Mouse (Mus musculus): ENCODE data around the gene Snx29.
A peak's percentile ranks its signal among the peaks of the same experiment; 100 is the strongest.

Snx29 gene

DNA sequence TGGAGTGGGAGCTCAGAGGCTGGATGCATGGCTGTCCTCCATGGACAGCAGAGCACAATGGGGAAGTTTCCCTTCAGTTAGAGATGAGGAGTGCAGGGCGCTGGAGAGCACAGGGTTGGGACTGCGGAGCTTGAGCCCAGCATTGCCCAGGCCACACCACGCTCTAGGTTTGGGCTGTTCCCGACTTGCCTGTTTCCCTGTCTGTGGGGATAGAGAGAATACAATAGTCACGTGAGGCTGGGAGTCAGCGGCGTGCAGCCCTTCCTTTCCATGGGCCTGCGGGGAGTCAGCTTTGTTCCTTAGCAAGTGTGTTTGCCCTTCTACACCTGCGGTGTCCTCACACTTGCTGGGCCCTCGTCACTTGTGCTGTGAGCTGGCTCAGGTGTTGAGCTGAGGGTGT, 37.2 kb downstream of the Snx29 start:
- DNase-seq (ENCODE audit: low read depth, low spot score): peak; percentile 90

DNA sequence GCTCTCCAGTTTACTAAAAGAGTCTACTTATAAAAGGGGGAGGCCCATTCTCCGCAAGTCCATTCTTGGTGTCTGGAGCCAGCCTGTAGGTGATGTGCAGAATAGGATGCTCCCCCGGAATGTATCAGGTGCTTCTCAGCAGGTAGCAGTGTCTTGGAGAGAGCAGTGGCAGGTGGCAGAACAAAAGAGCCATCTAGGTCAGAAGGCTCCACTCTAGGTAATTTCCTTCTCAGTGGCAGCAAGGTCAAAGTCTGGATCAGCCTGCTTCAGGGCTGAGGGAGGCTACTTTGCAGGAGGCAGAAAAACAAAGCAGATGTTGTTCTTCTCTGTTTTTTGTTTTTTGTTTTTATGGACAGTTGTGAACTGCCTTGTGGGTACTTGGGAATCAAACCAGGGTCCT, 37.9 kb downstream of the Snx29 start:
- DNase-seq (ENCODE audit: low read depth, low spot score): peak; percentile 87

DNA sequence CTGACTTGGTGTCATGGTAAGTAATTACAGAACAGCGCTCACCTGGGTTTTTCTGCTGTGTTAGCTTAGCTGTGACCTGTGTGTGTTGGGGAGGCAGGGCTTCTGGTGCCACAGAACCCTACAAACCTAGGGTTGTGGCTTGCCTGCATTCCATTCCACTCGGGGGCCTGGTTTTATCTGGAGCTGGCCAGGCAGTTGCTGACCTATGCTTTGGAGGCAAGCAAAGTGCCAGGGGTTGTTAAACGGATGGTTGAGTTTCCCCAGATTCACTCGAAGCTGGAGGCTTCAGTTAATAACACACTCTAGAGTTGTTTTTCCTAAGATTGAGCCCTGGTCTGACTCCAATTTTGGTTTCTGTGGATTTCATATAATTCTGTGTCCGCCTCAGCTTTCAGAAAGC, 42.9 kb downstream of the Snx29 start:
- DNase-seq (ENCODE audit: low read depth, low spot score): no peak

DNA sequence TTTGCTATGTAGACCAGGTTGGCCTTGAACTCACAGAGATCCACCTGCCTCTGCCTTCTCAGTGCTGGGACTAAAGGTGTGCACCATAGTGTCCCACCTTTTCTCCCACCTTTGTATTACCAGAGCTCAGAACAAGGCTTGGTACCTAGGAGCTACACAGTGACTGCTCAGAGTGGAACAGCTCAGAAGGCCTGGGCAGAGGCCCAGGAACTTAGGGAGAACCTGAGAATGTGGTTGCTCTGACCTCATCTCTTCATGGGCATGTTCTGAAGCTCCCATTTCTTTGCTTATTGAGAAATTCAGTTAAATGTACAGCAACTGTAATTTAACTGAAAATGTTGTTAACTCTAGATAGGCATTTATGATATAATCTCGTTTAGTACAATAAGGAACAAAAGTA, 44.1 kb downstream of the Snx29 start:
- no peak for DNase-seq (ENCODE audit: low read depth, low spot score)

DNA sequence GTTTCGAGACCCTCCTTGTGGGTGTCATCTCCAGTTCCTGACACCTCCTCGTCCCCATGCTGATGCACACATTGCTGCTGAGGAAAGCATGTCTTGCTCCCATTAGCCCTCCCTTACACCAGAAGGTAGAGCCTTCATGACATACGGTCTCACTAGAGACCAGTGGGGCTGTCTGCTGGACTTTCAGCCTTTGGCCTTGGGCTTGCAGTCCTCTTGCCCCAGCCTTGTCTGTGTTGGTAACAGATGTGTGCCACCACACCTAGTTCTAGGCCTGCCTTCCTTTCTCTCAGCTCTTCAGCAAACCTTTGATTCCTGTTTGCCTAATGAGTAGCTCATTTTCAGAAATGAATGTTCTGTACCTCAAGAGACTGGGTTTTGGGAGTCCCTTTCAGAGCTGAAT, 45.7 kb downstream of the Snx29 start:
- no peak for DNase-seq (ENCODE audit: low read depth, low spot score)

DNA sequence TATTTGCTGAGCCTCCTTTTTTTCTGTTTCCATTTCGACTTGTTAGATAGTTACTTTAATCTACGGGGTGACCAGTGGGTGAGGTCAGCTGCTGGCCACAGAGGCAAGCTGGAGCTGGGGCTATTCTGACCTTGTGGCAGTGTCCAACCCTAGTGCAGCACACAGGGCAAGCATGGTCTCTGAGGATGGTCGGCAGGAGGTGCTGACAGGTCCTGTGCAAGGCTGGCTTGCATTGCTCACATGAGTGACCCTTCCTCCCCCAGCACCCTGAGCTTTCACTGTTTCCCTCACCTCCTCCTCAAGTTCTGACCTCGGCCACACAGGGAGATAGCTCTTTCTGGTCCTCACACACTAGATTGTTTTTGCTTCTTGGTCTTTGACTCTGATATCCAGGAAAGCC, 46.5 kb downstream of the Snx29 start:
- DNase-seq (ENCODE audit: low read depth, low spot score): no peak

DNA sequence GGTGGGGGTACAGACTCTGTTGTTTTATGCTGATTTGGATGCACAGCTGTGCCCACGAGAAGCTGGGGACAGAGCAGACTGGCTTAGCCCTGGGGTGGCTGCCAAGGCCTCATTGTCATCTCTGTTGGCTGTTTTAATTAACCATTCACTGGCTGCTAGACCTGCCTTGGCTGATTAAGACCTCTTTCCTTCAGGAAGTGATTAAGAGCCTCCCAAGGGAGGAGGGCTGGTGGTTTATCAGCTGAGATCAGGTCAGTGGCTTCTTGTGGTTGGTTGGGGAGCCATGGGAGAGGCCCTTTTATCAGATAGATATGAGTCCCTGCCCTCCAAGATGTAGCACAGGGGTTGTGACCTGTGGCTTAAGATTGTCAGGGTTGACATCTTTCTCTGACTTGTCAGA, 46.9 kb downstream of the Snx29 start:
- DNase-seq (ENCODE audit: low read depth, low spot score): no peak

DNA sequence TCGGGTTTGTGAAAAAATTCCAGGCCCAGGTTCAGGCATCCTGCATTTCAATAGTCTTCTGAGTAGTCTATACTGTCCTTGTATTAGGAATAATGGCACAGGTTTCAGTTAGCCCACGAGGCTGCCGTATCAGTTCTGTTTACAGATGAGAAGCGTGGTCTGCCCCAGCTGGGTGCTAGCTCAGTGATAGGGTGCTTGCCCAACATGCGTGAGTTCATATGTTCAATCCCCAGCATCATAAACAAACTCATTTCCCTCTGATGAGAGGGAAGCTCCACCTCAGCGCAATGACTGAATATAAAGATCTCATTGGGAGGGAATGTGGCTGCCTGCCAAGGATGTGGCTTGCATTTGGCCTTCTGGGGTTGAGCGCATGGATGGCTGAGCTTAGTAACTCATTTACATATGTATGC, 47.4 kb downstream of the Snx29 start:
- no peak for DNase-seq (ENCODE audit: low read depth, low spot score)

DNA sequence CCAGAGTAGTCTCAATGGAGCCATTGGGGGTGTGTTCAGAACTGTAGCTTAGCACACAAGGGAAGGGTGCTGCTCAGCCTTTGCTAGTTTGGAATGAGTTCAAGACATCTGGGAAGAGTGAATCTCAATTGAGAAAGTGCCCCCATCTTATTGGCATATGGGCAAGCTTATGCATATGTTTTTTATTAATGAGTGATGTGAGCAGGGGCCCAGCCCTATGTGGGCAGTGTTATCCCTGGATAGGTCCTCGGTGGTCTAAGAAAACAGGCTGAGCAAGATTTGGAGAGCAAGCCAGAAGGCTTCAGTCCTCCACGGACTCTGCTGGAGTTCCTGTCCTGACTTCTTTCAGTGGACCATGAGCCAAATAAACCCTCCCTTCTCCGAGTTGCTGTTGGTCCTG, 56.6 kb downstream of the Snx29 start:
- no peak for DNase-seq (ENCODE audit: low read depth, low spot score)

DNA sequence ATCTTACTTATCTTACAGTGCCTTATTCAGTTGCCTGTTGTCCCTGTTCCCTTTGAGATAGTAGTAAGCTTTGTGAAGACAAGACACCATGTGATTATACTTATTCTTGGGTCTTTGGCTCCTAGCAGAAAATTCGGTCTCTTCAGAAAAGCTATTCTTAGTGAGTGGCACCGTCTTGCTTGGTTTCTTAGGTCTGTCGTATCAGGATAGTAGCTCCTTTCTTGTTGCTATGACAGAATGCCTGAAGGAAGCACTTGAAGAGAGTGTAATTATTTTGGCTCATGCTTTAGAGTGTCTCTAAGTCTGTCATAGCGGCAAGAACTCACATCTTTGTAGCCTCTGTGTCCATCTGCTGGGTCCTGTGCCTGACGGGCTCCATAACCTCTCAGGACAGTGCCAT, 57.3 kb downstream of the Snx29 start:
- DNase-seq (ENCODE audit: low read depth, low spot score): no peak

DNA sequence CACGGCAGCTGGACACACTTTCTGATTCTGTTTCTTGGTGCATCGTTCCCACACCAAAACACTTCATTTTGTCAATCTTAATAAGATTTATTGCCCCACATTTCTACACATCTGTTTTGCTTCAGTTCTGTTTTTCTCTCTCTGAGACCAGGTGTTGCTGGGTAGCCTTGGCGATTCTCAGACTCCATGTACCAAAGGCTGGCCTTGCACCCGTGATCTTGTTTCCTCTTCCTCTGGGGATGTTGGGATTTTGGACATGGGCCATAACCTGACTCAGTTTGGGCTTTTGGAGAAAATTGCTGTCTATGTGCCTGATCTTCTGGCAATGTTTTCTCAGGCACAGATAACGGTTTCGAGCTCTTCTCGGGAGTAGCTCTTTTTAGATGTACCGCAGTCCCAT, 58.2 kb downstream of the Snx29 start:
- no peak for DNase-seq (ENCODE audit: low read depth, low spot score)

DNA sequence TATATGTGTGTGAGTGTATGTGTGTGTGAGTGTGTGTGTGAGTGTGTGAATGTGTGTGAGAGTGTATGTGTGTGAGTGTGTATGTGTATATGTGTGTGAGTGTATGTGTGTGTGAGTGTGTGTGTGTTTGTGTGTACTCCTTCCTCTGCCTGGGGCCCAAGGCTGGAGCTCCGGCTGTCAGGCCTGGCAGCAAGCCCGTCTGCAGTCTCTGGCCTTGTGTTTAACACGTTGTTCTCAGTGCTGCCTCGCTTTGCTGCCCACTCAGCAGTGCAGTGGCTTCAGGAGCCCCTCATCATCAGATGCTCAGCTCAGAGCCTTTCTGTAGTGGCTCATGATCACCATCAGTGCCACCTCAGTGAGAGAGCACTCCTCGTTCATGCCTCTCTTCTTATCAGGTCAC, 61.7 kb downstream of the Snx29 start:
- no peak for DNase-seq (ENCODE audit: low read depth, low spot score)

DNA sequence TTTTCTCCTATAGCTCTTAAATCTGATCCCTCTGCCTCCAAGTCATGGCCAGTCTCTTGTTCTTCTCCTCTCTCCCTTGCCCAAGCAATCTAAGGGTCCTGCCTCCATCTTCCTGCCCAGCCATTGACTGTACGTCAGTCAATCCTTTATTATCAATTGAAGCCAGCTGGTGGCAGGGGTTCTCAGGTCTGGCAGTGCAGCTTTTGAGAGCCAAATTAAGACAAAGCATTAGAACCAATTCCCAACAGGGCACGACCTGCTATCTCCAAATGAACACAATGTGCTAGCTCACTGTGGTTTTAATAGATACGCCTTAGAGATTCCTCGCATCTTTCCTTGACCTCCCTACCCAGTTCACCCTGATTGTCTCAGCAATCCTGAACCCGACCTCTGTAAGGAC, 62.4 kb downstream of the Snx29 start:
- peak; percentile 27 for DNase-seq (ENCODE audit: low read depth, low spot score)

DNA sequence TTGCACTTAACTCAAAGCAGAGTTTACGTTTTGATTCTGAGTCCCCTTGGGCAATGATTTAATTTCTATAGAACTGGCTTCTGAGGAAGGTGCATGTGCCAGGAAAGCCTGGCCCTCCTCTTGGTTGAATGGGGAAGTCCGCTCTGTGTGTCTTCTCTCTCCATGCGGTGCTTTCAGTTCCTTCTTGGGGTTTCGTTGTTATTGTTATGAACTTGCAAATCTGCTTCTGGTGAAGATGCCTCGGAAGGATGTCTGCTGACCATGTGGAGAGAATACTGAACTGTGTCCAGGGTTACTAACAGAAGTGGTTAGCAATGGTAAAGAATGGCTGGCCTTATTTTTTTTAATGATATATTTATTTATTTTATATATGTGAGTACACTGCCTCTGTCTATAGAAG, 63.1 kb downstream of the Snx29 start:
- no peak for DNase-seq (ENCODE audit: low read depth, low spot score)

DNA sequence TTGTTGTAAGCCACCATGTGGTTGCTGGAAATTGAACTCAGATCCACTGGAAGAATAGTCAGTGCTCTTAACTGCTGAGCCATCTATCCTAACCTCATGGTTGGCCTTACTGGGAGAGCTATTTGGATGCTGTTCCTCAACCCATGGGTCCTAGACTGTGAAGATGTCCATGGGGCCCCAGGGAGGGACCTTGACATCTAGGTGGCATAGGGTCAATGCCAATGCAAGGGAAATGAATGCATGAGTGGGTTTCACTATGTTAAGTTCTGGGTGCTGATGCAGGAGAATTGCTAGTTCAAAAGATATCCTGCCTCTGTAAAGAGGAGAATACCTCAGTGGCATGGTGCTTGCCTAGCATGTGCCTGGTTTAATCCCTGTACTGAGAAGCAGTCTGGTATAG, 63.5 kb downstream of the Snx29 start:
- no peak for DNase-seq (ENCODE audit: low read depth, low spot score)

DNA sequence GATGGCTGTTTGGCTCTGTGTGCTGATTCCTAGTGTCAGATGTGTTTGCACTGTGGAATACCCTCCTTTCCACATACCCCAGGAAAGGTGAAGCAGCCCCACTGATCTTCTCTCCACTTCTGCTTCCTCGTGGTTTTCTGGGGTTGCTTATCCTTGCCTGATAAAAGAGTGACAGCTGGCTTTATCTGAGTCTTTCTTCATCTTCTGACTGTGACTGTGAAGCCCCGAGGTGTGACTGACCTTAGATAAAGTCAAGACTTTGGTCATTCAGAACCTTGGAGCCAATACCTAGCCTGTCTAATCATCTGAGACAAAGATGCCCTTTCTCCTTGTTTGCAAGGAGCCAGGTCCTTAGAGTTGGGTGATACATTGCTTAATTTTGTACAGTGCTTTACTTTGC, 65.4 kb downstream of the Snx29 start:
- DNase-seq (ENCODE audit: low read depth, low spot score): no peak

DNA sequence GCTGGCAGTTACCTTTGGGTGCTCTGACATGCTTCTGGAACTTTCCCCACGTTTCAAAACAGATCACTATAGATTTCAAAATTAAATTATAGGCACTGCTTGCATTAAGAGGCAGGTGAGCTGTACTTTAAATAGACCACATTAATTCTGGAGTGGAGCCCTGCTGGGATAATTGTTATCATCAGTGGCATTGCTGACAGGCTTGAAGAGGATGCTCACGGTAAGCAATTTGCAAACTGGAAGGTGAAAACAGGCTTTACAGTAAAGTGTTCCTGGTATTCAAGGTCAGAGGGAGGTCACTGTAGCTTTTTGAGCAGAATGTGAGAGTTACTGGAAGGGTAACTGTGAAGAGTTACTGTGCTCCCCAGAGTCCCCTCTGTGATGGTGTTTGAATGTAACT, 66.6 kb downstream of the Snx29 start:
- peak; percentile 58 for DNase-seq (ENCODE audit: low read depth, low spot score)

DNA sequence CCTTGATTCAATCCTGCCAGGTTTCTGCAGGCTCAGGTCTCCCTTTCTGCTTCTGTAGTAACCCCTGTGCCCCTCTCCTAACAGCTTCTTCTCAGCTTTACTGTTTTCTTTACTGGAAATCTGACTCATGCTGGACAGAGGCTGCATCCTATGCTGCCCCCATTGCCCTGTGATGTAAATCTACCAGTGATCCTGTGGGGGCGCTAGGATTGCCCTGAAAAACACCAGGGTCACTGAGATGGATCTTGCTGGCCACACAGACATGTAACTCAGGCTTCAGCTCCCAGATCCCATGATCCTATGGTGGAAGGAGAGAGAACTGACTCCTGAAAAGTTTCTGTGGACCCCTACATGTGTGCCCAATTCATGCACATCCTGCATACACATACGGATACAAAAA, 73.9 kb downstream of the Snx29 start:
- DNase-seq (ENCODE audit: low read depth, low spot score): peak; percentile 24

DNA sequence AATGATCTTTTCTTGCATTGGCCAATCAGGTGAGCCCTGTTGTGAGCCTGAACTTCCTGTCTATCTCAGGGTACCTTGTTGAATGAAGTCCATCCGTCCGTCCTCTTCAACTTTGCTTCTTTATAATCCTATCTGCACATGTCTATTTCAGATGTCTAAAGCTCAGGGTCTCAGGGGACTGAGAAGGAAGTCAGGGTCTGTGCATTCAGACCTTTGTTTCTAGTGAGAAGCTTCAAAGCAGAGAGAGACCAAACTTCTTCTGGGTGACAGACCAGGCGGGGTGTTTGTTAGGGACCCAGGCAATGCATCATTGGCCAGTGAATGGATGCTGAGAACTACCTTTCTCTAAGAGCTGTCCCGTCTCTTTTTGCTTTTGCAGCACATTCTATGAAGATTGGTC, 76.7 kb downstream of the Snx29 start:
- no peak for DNase-seq (ENCODE audit: low read depth, low spot score)

DNA sequence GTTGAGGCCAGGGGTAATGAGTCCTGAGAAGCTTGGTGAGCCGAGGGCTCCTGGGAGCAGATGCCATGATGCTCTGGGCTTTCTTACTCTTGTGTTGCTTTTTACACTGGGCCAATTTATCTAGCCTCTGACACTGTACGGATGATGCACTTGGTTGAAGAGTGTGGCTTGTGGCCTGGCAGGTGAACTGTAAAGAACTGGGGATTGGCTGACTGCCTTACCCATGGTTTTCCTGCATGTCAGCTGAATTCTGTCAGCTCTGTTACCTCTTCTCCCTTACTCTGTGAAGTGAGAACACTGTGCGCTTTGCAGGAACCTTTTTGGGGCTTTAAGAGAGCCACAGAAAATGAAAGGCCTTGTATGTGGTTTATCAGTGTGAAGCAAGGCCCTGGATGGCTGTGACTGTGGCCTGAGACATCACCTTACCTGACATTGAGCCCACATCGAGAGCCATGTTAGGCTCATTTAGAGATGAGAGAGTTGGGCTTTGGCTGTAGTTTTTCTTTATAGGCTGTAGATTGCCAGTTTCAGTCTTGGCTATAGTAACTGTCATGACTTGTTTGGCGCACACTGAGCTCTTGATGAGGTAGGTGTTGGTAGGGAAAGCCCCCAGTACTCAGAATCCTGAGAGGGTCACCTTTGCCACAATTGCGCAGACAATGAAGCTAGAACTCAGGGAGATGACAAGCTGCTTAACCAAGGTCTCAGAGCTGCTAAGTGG, 77.3 kb downstream of the Snx29 start:
- no peak for DNase-seq (ENCODE audit: low read depth, low spot score)

DNA sequence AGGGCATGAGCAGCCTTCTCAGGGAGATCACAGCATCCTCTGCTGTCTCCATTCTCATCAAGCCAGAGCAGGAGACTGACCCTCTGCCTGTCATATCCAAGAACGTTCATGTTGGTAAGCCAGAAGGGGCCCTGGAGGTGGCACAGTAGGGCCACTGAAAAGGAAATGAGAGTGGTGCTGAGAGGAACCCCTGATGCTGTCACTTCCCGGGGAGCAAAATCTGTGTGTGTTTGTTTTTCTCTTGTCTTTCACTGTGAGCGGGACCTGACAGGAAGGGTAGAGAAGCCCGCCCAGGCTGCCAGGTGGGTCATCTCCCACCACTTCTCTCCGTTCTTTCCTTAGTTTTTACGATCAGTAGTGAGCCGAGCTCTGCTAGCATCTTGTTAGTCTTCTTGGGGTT, 78.2 kb downstream of the Snx29 start:
- no peak for DNase-seq (ENCODE audit: low read depth, low spot score)

DNA sequence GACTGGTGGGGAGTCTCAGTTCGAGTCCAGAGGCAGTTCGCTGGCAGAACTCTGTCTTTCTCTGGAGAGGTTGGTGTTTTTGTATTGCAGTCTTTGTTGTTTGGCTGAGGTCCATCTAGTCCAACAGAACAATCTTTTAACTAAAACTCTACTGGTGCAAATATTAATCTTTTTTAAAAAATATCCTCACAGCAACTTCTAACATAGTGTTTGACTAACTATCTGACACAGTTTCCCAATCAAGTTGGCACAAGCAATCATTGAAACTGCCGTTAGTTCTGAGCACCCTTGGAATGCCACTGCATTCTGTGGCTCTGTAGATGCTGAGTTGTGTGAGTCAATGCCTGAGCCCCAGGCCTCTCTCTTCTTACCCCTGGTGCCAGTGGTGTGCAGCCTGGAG, 82.5 kb downstream of the Snx29 start:
- no peak for DNase-seq (ENCODE audit: low read depth, low spot score)

DNA sequence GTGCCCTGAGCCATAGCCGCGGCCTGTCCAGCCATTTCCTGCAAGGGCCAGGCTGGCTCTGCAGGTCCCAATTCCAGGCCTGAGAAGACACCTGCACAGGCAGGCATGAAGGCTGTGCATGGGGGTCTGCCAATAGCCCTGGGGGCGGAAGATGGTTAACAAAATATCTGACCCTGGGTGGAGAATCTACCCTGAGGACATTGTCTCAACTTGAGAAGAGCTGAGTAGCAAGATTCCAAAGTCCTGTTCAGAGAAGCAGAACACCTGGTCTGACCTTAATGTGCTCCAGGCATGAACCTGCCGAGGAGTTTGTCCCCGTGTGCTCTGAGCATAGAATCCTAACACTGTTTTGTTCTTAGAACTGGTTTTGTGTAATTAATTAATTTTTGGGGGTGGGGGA, 83.5 kb downstream of the Snx29 start:
- DNase-seq (ENCODE audit: low read depth, low spot score): no peak

DNA sequence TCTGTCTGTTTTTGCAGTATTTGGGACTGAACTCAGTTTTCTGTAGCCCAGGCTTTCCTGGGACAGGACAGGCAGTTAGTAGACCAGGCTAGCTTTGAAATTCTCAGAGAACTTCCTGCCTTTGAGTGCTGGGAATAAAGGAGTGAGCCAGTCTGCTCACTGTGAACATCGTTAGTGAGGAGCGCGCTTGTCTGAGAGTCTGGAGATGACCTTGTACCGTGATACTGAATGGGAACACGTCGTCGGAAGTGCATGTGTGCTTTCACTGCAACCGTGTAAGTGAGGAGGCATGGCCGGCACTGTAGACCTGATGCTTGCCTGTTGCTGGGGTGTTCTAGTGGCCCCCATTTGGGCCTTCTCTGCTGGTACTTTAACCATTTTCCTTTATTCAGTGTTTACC, 83.9 kb downstream of the Snx29 start:
- peak; percentile 21 for DNase-seq (ENCODE audit: low read depth, low spot score)

All from R1 (cell line).